Comparison of ENCODE assay signal across 9 mouse cellular contexts in genomic region chr11:117934168-117934567, GRCm38 (mm10). TPM values are rescaled to one million over a fixed set of nuclear protein-coding genes. Genes with fewer than 3 reads are reported as not detected.
DNase-seq lines count a peak whose midpoint lies in the region; ATAC-seq and TF ChIP-seq lines count a peak whose summit lies in the region.
"Had no signal": no experiment of that assay in that cellular context is flagged by ENCODE, and none has a peak within 500 bp of the region (broad histone marks: within the 10 kb centered on the region; RNA-seq: fewer than 3 reads in every experiment).

No protein-coding gene starts in this region.

- peak; percentile 45; the same call in 1 of the 2 replicates for TF ChIP-seq POLR2A in small intestine, adult 2 months (IDR thresholded peaks at IDR 0.05; ENCODE audit: low read depth, low read length)

- DNase-seq in kidney, postnatal 10 days: no peak
- DNase-seq in gastrocnemius, adult 8-10 months (ENCODE audit: low spot score in 2 of 2): peak; percentile 61 to 73
- DNase-seq in large intestine, adult 2 months (ENCODE audit: low read depth, low spot score): peak; percentile 68
- DNase-seq in embryo, embryonic 11 days: no peak
- DNase-seq in spleen, postnatal 10 days (ENCODE audit: low spot score in 2 of 2): no peak
- no peak for DNase-seq in left cerebral cortex, adult 9 months (ENCODE audit: low spot score in 2 of 2)

- peak; percentile 66 for ATAC-seq in kidney, embryonic 14.5 days (ENCODE audit: low FRiP score, low TSS enrichment)

- H3K9me3 ChIP-seq in kidney, embryonic 14.5 days (ENCODE audit: control insufficient read depth, low read length): no peaks in the 10 kb centered on the region
- H3K9me3 ChIP-seq: heart, embryonic 13.5 days had no signal

- no peak overlapping the region for H3K4me2 ChIP-seq in kidney, embryonic 14.5 days (replicated peaks; ENCODE audit: low read depth, low read length)
- H3K4me2 ChIP-seq: heart, embryonic 13.5 days had no signal

- WGBS in kidney, embryonic 14.5 days: 41% methylated on average over 2 of the region's 2 CpGs
- WGBS in large intestine, adult 2 months: 10% methylated on average over 2 of the region's 2 CpGs
- WGBS in small intestine, adult 2 months: 22% methylated on average over 2 of the region's 2 CpGs

- peaks cover 39% of the 10 kb centered on the region for H3K4me1 ChIP-seq in kidney, embryonic 14.5 days (ENCODE audit: control insufficient read depth, insufficient read depth, low read length)
- H3K4me1 ChIP-seq in small intestine, adult 2 months (ENCODE audit: control insufficient read depth, insufficient read depth, insufficient read length, low read length): peaks cover 47% of the 10 kb centered on the region

- H3K4me3 ChIP-seq in kidney, embryonic 14.5 days (ENCODE audit: low read length): no peak overlapping the region
- H3K4me3 ChIP-seq in small intestine, adult 2 months (ENCODE audit: low read depth, low read length): no peak overlapping the region
- H3K4me3 ChIP-seq: heart, embryonic 13.5 days had no signal

- no peak overlapping the region; the same call in 1 of the 2 replicates for H3K9ac ChIP-seq in kidney, embryonic 14.5 days (ENCODE audit: low read depth, low read length)

- H3K27me3 ChIP-seq in kidney, embryonic 14.5 days (ENCODE audit: control insufficient read depth, insufficient read depth, low read length): peaks cover 5% of the 10 kb centered on the region; the same call in 1 of the 2 replicates
- H3K27me3 ChIP-seq in small intestine, adult 2 months (ENCODE audit: control insufficient read depth, insufficient read depth, low read length): 0 out of 2 replicates have a peak, but pooled peaks cover 4% of the 10 kb centered on the region

- H3K36me3 ChIP-seq in kidney, embryonic 14.5 days (ENCODE audit: control insufficient read depth, insufficient read depth, low read length): no peaks in the 10 kb centered on the region
- no peaks in the 10 kb centered on the region for H3K36me3 ChIP-seq in small intestine, adult 2 months (ENCODE audit: control insufficient read depth, insufficient read depth, low read length)
- H3K36me3 ChIP-seq: heart, embryonic 13.5 days had no signal

- TF ChIP-seq CTCF in small intestine, adult 2 months (IDR thresholded peaks at IDR 0.05; ENCODE audit: extremely low read depth, insufficient read length, insufficient replicate concordance, low read depth, low read length): no peak

- H3K27ac ChIP-seq in kidney, embryonic 14.5 days (ENCODE audit: low read depth, low read length): no peak overlapping the region
- H3K27ac ChIP-seq in small intestine, adult 2 months (ENCODE audit: insufficient read depth, low read depth, low read length): peak overlapping the region; percentile 61

RNA-seq across cellular contexts. Expression of gene Socs3, which starts 35.7 kb away (rescaled TPM):
- 6.7 and 9.6 TPM in 2 replicates for polyA plus RNA-seq in kidney, embryonic 14.5 days (2014; fragmentation: Nextera tagmentation; extraction: Ambion mirVana)
- 1 to 10 TPM; 1.9 to 3.3 (median 2.5) TPM for total RNA-seq in gastrocnemius, adult 8-10 months (2022)
- 45.0 and 64.6 TPM in 2 replicates for polyA plus RNA-seq in large intestine, adult 2 months (2012; rRNA removed)
- polyA plus RNA-seq in small intestine, adult 2 months (2012; rRNA removed): 27.2 and 47.2 TPM in 2 replicates

RNA-seq across cellular contexts. Expression of gene Pgs1, which starts 51.9 kb away (rescaled TPM):
- polyA plus RNA-seq in kidney, embryonic 14.5 days (2014; fragmentation: Nextera tagmentation; extraction: Ambion mirVana): 30.0 and 37.5 TPM in 2 replicates
- 10 to 100 TPM; 16.9 to 23.0 (median 19.1) TPM for total RNA-seq in gastrocnemius, adult 8-10 months (2022)
- 46.4 and 50.6 TPM in 2 replicates for polyA plus RNA-seq in large intestine, adult 2 months (2012; rRNA removed)
- 19.8 and 35.0 TPM in 2 replicates for polyA plus RNA-seq in small intestine, adult 2 months (2012; rRNA removed)

Comparison
In these comparisons a context has a peak if more than half of its experiments do, and no peak if none do; other contexts are left out.
1. DNase-seq: peak in gastrocnemius, adult 8-10 months (2 of 2) and large intestine, adult 2 months (single experiment); none in kidney, postnatal 10 days (single experiment), embryo, embryonic 11 days (single experiment), spleen, postnatal 10 days (0 of 2) and left cerebral cortex, adult 9 months (0 of 2).